Mouse (Mus musculus): ENCODE measurements at regions not wholly inside any gene's neighbourhood (a gene's known extent, or its start where the extent isn't known, plus 50 kb on each side); places are given as distances from the start of the nearest gene placed in this dataset.

DNA sequence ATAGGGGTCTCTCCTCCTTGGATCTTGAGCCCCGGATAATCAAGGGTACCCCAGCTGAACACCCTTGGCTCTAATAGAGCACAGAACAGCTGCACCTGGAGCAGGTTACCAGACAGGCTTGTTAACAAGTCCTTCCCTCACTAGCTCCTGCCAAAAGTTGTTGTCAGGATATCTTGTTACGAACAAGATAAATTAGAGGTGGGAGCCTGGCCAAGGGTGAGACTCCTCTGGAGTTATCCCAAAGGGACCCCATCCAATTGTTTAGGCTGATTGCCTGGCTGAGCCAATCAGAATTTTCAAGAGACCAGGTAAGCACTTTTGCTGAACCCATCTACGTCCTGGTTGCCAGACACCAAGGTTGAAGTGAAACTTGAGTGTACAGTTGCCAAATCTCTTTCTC lies 465.2 kb upstream of the Gm19410 start:
- Histone ChIP-seq H3K4me1 (ENCODE audit: insufficient read depth, low read length) (no peaks in the 10 kb centered on the region), H3K27ac (ENCODE audit: low read length) (no peak overlapping the region), H3K4me2 (replicated peaks; ENCODE audit: low read depth, low read length) (no peak overlapping the region), H3K4me3 (ENCODE audit: low read length) (no peak overlapping the region), H3K9me3 (ENCODE audit: low read length) (peaks cover 9% of the 10 kb centered on the region; the same call in 1 of the 2 replicates), H3K27me3 (ENCODE audit: insufficient read depth, low read length) (no peaks in the 10 kb centered on the region), H3K9ac (replicated peaks; ENCODE audit: low read length) (no peak overlapping the region), H3K36me3 (ENCODE audit: insufficient read depth, low read length) (no peaks in the 10 kb centered on the region)
- no peak for ATAC-seq (ENCODE audit: low FRiP score, low TSS enrichment)
- 52% methylated on average over 3 of the region's 3 CpGs for WGBS

DNA sequence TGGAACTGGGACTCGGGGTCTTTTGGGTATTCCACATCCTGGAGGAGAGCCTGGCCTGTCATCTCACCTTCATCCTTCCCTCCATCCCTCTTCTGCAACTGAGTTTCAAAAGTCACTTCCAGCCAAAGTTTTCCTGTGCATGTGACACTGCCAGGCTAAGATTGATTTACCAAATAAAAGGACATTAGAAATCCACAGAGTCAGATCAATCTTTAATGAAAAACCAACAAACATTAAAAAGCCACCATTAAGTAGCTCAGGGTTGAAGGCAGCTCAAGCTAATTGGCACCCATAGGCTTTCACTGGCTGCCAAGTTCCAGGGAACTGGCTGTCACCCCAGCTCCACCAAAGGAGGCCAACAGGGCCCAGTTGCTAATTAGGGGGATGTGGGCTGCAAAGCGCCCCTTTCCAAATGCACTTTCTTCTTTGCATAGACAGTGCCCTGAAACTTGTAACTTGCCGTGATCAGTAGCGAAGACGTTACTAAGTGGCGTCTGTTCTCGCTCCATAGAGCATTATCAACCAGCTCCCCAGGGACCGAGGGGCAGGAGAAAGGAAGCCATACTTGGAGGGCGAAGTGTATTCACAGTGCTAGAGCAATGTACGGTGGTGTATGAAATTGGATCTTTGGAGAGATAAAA lies 464.6 kb upstream of the Gm19410 start:
- Histone ChIP-seq H3K27ac (ENCODE audit: low read length) (no peak overlapping the region), H3K4me1 (ENCODE audit: insufficient read depth, low read length) (no peaks in the 10 kb centered on the region), H3K4me2 (replicated peaks; ENCODE audit: low read depth, low read length) (no peak overlapping the region), H3K9ac (replicated peaks; ENCODE audit: low read length) (no peak overlapping the region), H3K4me3 (ENCODE audit: low read length) (no peak overlapping the region), H3K9me3 (ENCODE audit: low read length) (peaks cover 9% of the 10 kb centered on the region; the same call in 1 of the 2 replicates), H3K27me3 (ENCODE audit: insufficient read depth, low read length) (no peaks in the 10 kb centered on the region), H3K36me3 (ENCODE audit: insufficient read depth, low read length) (no peaks in the 10 kb centered on the region)
- 75% methylated on average over 10 of the region's 10 CpGs for WGBS
- ATAC-seq (ENCODE audit: low FRiP score, low TSS enrichment): no peak

DNA sequence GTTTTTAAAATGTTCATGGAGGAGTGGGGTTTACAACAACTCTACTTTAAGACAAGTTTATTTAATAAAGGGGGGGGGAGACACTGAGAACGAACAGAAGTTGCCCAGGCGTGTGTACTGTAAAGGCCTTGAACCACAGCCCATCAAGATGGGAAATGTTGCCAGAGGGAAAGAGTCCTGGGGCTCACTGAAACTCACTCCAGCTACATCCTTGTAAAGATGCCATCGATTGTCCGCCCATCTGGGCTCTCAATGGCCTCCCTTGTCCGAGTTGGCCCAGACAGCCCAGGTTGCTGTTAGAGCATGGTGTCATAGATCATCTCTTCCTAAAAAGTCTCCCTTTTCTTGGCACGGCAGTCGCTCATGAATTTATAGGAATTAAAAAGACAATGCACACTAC lies 462.7 kb upstream of the Gm19410 start:
- no peak for ATAC-seq (ENCODE audit: low FRiP score, low TSS enrichment)
- Histone ChIP-seq H3K9ac (replicated peaks; ENCODE audit: low read length) (no peak overlapping the region), H3K4me1 (ENCODE audit: insufficient read depth, low read length) (no peaks in the 10 kb centered on the region), H3K4me3 (ENCODE audit: low read length) (no peak overlapping the region), H3K9me3 (ENCODE audit: low read length) (peaks cover 9% of the 10 kb centered on the region; the same call in 1 of the 2 replicates), H3K27me3 (ENCODE audit: insufficient read depth, low read length) (no peaks in the 10 kb centered on the region), H3K36me3 (ENCODE audit: insufficient read depth, low read length) (no peaks in the 10 kb centered on the region), H3K27ac (ENCODE audit: low read length) (no peak overlapping the region), H3K4me2 (replicated peaks; ENCODE audit: low read depth, low read length) (no peak overlapping the region)
- 90% methylated on average over 7 of the region's 7 CpGs for WGBS

DNA sequence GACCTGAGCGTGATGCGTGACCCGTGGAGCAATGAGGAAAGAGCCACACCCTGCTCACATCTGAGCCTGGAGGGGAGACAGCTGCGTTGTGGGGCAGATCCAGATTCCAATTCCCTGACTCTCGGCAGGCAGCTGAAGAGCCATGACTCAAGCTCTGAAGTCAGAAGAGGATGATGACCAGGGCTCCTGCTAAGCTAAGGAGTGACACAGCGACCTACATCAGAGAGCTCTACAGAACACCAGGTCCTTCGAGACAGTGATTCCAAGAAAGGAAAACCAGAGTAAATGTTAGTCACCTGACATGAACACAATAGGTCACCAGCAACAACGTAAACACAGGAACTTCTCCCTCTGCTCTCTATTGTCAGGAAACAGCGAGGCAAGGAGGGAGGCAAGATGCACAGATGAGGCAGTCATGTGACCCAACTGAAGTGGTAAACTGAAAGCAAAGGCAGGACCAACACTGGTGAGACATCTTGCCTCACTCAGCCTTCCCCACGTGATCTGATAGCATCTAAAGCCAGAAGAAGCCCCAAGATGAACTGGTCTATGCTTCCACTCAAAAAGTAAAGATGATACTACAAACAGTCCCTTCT lies 444.2 kb upstream of the Gm19410 start:
- H3K27ac ChIP-seq (ENCODE audit: low read length): no peak overlapping the region
- H3K36me3 ChIP-seq (ENCODE audit: insufficient read depth, low read length): no peaks in the 10 kb centered on the region
- H3K9ac ChIP-seq (replicated peaks; ENCODE audit: low read length): no peak overlapping the region
- H3K4me3 ChIP-seq (ENCODE audit: low read length): no peak overlapping the region
- ATAC-seq (ENCODE audit: low FRiP score, low TSS enrichment): no peak
- peaks cover 5% of the 10 kb centered on the region; the same call in 1 of the 2 replicates for H3K4me1 ChIP-seq (ENCODE audit: insufficient read depth, low read length)
- H3K9me3 ChIP-seq (ENCODE audit: low read length): no peaks in the 10 kb centered on the region
- H3K4me2 ChIP-seq (replicated peaks; ENCODE audit: low read depth, low read length): no peak overlapping the region
- H3K27me3 ChIP-seq (ENCODE audit: insufficient read depth, low read length): no peaks in the 10 kb centered on the region
- 83% methylated on average over 10 of the region's 10 CpGs for WGBS

DNA sequence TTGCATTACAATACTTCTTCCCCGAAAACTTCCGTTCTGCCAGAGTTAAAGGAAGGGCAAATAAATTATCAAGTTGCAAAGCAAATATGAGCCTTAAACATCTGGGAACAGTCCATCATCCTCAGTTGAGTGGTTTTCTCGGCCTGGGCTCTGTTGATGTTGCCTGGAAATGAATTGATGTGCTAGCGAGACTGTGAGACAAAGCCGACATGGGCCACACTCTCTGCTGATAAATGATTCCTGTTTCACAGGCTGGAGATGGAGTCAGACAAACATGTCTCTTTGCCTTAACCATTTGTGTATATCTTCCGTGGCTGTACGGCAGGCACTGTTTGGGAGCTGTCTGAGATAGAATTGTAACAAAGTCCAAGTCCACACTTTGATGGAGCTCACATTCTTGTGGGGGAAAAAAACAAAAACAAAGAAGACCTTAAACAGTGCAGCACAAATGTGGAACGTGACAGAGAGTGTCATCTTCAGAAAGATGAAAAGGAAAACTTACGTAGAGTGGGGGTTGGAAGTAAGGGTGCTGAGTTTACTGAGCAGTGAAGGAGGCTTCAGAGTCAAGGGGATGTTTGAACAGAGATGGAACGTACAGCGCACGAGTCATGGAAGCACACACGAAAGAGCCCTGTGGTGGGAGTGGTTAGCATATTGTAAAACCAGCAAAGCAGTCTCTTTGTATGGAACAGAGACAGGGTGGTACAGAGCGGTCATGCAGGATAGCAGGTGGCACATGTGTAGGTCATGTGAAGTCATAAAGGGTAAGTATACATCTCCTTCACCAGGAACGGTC lies 442.2 kb upstream of the Gm19410 start:
- H3K27me3 ChIP-seq (ENCODE audit: insufficient read depth, low read length): no peaks in the 10 kb centered on the region
- H3K4me2 ChIP-seq (replicated peaks; ENCODE audit: low read depth, low read length): no peak overlapping the region
- no peaks in the 10 kb centered on the region for H3K36me3 ChIP-seq (ENCODE audit: insufficient read depth, low read length)
- WGBS: 31% methylated on average over 15 of the region's 15 CpGs
- peaks cover 5% of the 10 kb centered on the region; the same call in 1 of the 2 replicates for H3K4me1 ChIP-seq (ENCODE audit: insufficient read depth, low read length)
- H3K27ac ChIP-seq (ENCODE audit: low read length): no peak overlapping the region
- ATAC-seq (ENCODE audit: low FRiP score, low TSS enrichment): no peak
- H3K9ac ChIP-seq (replicated peaks; ENCODE audit: low read length): no peak overlapping the region
- no peak overlapping the region for H3K4me3 ChIP-seq (ENCODE audit: low read length)
- H3K9me3 ChIP-seq (ENCODE audit: low read length): no peaks in the 10 kb centered on the region
